Mouse (Mus musculus): Measurements from ENCODE around the gene Susd4.

- no peak for TF ChIP-seq POLR2A (IDR thresholded peaks at IDR 0.05; ENCODE audit: extremely low read depth, insufficient read depth, low read length)
- no peak for TF ChIP-seq CTCF (IDR thresholded peaks at IDR 0.05; ENCODE audit: low read depth, low read length)
Observed at GRCm38 (mm10) chr1:182822729-182823128, 59.1 kb downstream of the Susd4 start.
